Comparison of ENCODE assay signal across 10 mouse cellular contexts in genomic region chr1:55618617-55619286, GRCm38 (mm10).
A peak's percentile ranks its signal among the peaks of the same experiment; 100 is the strongest.
DNase-seq lines count a peak whose midpoint lies in the region; ATAC-seq and TF ChIP-seq lines count a peak whose summit lies in the region.
"Had no signal": no experiment of that assay in that cellular context is flagged by ENCODE, and none has a peak within 500 bp of the region (broad histone marks: within the 10 kb centered on the region; RNA-seq: fewer than 3 reads in every experiment).

No protein-coding gene starts in this region.

- H3K9ac ChIP-seq in lung, postnatal 0 days (replicated peaks; ENCODE audit: low read depth): no peak overlapping the region
- H3K9ac ChIP-seq in heart, embryonic 15.5 days: no peak overlapping the region
- H3K9ac ChIP-seq: embryonic facial prominence, embryonic 15.5 days had no signal

- 0 out of 2 replicates have a peak, but pooled peaks cover 7% of the 10 kb centered on the region for H3K4me1 ChIP-seq in lung, postnatal 0 days (ENCODE audit: insufficient read depth, low read depth, low read length)
- H3K4me1 ChIP-seq in heart, embryonic 15.5 days (replicated peaks): 0 out of 2 replicates have a peak, but pooled peaks cover 5% of the 10 kb centered on the region

- H3K36me3 ChIP-seq in lung, postnatal 0 days (ENCODE audit: insufficient read depth, low read length): no peaks in the 10 kb centered on the region
- H3K36me3 ChIP-seq in heart, embryonic 15.5 days: no peaks in the 10 kb centered on the region
- H3K36me3 ChIP-seq: embryonic facial prominence, embryonic 15.5 days had no signal

- no peak for TF ChIP-seq CTCF in lung, postnatal 0 days (IDR thresholded peaks at IDR 0.05)

- H3K9me3 ChIP-seq in lung, postnatal 0 days (ENCODE audit: low read length): no peaks in the 10 kb centered on the region
- no peaks in the 10 kb centered on the region for H3K9me3 ChIP-seq in heart, embryonic 15.5 days (replicated peaks)
- H3K9me3 ChIP-seq: embryonic facial prominence, embryonic 15.5 days had no signal

- H3K4me2 ChIP-seq in lung, postnatal 0 days (replicated peaks; ENCODE audit: low read depth, low read length): no peak overlapping the region
- no peak overlapping the region for H3K4me2 ChIP-seq in heart, embryonic 15.5 days
- H3K4me2 ChIP-seq: embryonic facial prominence, embryonic 15.5 days had no signal

- ATAC-seq in lung, postnatal 0 days: peak; percentile 28
- 0 out of 2 replicates have a peak, but pooled peaks have one; percentile 35 for ATAC-seq in heart, embryonic 15.5 days (replicated peaks; ENCODE audit: insufficient number of reproducible peaks, insufficient read depth, low FRiP score, low read depth)
- peak; percentile 70 for ATAC-seq in megakaryocyte progenitor cell, adult 5-6 weeks (replicated peaks; ENCODE audit: poor library complexity)
- ATAC-seq: Patski had no signal

- DNase-seq in lung, postnatal 0 days (ENCODE audit: low spot score): peak; percentile 13
- no peak for DNase-seq in lung, postnatal 4 days
- DNase-seq in cerebellum, adult 11-12 months: peak; percentile 19
- no peak for DNase-seq in spleen, adult 12 weeks (ENCODE audit: low spot score)
- no peak for DNase-seq in kidney, adult 8-10 months
- DNase-seq in thymus, postnatal 14 days: no peak

- no peaks in the 10 kb centered on the region for H3K27me3 ChIP-seq in lung, postnatal 0 days (replicated peaks; ENCODE audit: insufficient read depth, low read length)
- no peaks in the 10 kb centered on the region for H3K27me3 ChIP-seq in heart, embryonic 15.5 days
- H3K27me3 ChIP-seq: embryonic facial prominence, embryonic 15.5 days; Patski had no signal

- no peak overlapping the region for H3K4me3 ChIP-seq in lung, postnatal 0 days (ENCODE audit: low read depth, low read length)
- no peak overlapping the region for H3K4me3 ChIP-seq in heart, embryonic 15.5 days
- H3K4me3 ChIP-seq: embryonic facial prominence, embryonic 15.5 days had no signal

- no peak for TF ChIP-seq EP300 in lung, postnatal 0 days (IDR thresholded peaks at IDR 0.05)

- no peak overlapping the region for H3K27ac ChIP-seq in lung, postnatal 0 days (ENCODE audit: low read length)
- no peak overlapping the region for H3K27ac ChIP-seq in heart, embryonic 15.5 days
- H3K27ac ChIP-seq: embryonic facial prominence, embryonic 15.5 days had no signal

- WGBS in lung, postnatal 0 days: 36% methylated on average over 7 of the region's 7 CpGs
- WGBS in heart, embryonic 15.5 days: 41% methylated on average over 7 of the region's 7 CpGs

Comparison
In these comparisons a context has a peak if more than half of its experiments do, and no peak if none do; other contexts are left out.
1. DNase-seq: peak in lung, postnatal 0 days (single experiment) and cerebellum, adult 11-12 months (single experiment); none in lung, postnatal 4 days (0 of 2), spleen, adult 12 weeks (single experiment), kidney, adult 8-10 months (0 of 2) and thymus, postnatal 14 days (single experiment).
2. Peak in every context shown above with its lines, with median percentiles within 50 percentile points of each other: ATAC-seq.